Mouse (Mus musculus) left cerebral cortex, adult 8-10 months (tissue): ENCODE measurements around the gene Glipr2. TPM values are rescaled to one million over a fixed set of nuclear protein-coding genes. Genes with fewer than 3 reads are reported as not detected.

Source experiments
- DNase-seq, 2 experiments: peaks; one replicate each; pipeline ENCODE4 v3.0.0; 2022; ENCODE audit warnings: low spot score in 2 of 2
- total RNA-seq, 4 experiments: library from RNA; stranded (reverse); gene quantifications; 2 replicates each; pipeline ENCODE4 v1.2.4; 2022

Gene Glipr2
- total RNA-seq, 4 experiments from 2014 or later: 3.0 to 4.9 (median 3.3) TPM

DNA sequence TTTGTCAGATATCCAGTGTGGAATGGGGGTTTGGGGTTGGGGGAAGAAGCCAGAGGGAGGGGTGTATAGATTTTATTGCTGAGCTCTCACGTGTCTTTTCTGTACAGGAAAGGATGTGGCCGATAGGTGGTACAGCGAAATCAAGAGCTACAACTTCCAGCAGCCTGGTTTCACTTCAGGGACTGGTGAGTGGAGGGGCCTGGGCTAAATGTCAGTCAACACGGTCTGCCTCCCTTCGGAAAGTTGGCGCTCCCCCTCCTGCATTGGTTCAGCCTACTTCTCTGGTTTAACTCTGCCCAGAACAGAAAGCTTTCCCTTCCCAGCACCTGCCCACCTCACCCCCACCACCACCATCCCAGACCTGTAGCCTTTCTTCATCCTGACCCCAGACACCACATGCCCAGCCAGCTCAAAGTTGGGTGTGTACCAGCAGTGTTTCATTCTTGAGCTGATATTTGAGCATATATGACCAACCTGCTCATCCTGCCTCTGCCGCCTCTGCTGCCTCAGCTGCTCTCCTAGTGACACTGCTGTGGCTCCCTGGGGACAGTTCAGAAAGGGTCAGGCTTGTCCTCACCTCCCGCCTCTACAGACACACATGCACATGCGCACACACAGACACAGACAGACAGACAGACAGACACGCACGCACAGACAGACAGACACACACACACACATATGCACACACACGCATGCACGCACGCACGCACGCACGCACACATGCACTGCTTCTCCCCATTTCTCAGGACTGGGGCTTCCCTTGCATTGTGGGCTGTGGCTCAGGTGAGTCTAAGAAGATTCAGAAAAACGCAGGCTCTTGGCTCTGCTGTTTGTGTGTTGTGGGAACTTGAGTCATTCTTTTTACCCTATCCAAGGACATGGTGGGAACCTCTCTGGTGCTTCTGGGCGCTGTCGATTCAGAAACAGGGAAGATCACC lies 13.5 kb downstream of the Glipr2 start:
- DNase-seq: no peak

- no peak for DNase-seq
Observed at GRCm38 (mm10) chr4:43971541-43972136, 14.4 kb downstream of the Glipr2 start.

DNA sequence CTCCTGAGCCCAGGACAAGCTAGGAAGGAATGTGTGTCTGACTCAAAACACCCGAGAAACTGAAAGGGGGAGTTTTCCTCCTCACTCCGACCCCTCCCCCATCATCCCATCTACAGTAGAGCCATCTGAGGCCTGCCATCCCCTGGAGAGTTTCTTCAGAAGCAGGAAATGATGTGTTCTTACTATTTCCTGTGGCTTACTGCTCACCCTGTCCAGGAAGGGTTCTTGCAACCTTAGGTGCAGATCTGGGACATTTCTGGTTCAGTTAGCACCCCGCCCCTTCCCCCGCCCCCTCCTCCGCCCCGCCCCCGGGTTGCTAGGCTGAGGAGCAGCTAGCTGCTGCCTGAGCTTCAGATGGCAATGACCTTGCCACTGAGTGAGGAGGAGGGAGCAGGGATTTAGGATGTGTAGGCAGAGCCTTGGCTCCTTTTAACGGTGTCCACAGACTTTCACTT lies 15.0 kb downstream of the Glipr2 start:
- DNase-seq: no peak

DNA sequence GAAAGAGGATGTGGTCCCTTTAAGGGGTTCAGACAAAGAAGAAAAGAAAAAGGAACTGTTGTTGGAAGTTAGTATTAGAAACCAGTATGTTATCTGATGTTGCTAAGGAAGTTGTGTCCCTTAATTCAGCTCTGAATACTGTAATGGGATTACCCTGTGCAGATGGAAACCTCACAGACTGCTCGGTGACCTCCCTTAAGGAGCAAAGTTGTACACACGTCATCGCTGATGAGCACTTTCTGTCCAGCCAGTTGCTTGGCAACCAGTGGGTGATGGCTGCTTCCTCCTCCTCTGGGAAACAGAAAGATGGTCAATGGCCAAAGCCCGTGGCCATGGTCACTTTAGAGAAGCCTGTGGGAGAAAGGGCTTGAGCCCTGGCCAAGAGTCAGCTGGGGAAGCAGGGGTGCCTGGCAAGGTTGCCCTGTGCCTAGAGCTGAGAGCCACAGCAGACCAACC lies 16.4 kb downstream of the Glipr2 start:
- peak in 1 of 2 experiments; percentile 58 for DNase-seq

DNA sequence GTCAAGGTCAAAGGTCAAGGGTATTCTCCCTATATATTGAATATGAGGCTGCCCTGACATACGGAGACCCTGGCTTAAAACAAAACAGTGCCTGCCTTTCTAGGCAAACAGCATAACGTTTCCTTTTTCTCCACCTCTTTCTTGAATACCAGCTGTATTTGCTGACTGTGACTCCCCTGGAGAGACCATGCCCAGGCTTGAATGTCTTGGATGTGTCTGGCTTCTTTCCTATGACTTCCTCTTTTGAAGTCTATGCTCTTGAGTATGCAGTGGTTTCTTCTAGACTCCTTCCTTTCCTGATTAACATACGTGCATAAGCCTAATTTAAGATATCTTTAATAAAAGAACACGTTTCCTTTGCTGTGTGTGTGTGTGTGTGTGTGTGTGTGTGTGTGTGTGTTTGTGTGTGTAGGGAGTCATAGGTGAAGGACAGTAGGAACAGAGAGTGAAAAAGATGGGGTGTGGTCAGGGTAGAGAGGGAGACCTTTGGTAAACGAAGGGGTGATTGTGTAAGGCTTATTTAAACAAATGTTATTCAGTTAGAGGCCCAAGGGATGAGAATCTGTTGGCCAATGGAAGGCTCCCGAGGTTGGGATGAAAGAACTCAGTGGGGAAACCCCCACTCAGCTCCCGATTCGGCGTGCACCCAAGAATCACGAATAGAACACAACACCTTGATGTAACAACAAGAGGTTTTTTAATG lies 17.9 kb downstream of the Glipr2 start:
- DNase-seq: no peak

GRCm38 (mm10) chr4:43976223-43976740 lies 19.1 kb downstream of the Glipr2 start:
- no peak for DNase-seq

DNA sequence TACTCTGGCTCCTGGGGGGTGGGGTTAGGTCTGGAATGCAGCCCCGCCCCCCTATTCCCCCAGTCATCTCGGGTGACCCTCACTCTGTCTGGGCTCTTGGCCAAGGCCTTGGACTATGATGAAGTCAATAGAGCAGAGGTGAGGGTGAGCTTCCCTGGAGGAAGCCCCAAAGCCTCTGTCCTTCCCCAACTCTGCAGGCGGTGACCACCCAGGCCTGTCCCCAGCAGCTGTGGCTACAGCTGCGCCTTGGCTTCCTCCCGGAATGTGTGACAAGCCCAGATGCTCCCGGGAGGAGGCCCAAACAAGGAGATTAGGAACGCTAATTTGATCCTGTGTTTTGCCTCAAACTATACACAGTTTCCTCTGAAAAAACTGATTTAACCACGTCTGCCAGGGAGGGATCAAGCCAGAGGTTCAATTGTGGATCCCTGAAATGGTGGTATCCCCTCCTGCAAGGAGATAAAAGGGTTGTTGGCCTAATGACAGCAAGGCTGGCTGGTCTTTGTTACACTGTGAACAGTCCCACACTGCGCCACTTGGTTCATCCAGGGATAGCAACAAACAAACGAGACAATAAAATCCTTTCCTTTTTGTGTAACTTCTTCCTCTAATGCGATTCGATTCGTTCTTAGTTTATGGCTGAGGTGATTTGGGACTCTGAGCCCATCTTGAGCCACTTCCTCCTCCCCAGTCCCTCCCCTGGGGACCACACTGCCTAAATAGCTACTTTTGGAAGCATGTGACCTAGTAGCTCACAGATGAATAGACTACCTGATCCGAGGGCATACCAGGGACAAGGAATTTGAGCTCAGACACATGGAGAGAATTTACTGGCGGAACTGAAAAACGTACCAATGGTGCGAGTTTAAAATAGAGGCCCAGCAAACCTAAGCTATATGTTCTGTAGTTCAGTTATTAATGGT lies 21.6 kb downstream of the Glipr2 start:
- DNase-seq: no peak

DNA sequence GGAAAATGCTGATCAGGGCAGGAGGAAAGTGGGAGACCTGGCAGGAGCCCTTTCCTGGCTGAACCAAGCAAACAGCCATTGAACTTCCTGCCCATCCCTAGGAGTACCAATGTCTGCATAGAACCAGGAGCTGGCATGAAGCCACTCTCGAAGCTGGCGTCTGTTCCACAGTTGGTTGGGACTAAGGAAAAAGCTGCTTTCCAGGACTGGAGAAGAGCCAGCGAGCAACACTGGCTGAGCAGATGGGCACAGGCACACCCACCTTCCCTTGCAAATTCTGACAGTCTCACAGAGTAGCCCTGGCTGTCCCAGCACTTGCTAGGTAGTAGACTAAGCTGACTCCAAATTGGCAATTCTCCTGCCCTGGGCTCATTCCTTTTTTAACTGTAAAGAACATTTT lies 22.5 kb downstream of the Glipr2 start:
- DNase-seq: peak; percentile 67 to 92

GRCm38 (mm10) chr4:43980236-43980635 lies 23.0 kb downstream of the Glipr2 start:
- DNase-seq: no peak

- no peak for DNase-seq
Observed at GRCm38 (mm10) chr4:43980846-43981245, 23.6 kb downstream of the Glipr2 start.

GRCm38 (mm10) chr4:43981251-43981650 lies 24.1 kb downstream of the Glipr2 start:
- DNase-seq: no peak

DNA sequence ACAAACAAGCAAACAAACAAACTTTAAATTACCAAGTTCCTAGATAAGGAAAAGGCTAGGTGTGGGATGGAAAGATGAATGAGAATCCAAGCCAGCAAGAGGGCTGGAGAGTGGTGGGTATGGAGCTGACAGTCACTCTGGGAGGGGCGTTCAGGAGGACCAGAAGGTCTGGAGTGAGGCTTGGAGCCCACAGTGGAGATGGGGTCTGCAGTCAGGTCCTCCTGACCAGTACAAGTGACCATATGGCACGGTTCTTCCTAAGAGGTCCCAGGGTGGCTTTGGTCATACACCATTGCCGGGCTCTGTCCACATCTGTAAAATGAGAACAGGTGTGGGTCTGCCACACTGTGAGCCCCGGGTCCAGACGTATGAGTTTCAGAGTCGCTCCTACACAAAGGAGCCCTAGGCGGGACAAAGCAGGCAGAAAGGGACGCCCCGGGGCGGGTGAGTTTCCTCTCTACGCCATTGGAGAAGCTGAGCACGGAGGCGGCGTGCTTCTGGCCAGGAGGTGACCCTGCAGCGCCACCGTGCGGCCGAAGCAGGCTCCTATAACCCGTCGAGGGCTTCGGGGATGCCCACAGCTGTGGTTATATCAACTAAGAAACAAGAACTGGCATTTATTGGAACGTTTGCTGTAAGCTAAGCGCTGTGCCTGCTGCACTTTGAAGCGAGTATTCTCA lies 25.0 kb downstream of the Glipr2 start:
- DNase-seq: peak; percentile 81 to 94

DNA sequence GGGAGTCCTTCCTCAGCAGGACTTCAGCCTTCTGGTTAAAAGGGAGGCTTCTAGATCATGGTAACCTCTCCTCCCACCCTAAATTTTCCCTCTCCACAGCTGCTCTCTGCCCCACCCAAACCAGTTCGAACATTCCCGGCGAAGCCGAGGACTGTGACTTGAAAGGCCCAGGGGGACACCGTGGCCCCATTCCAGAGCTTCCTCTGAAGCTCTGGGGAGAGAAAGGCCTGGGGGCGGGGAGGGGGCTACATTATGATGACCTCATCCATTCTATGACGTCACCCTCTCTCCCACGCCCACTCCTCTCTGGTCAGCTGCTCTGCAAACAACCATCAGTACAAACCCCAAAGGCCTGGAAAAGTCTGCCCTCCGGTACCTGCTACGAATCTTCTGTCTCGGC lies 26.0 kb downstream of the Glipr2 start, which contains the start of gene Ccin:
Ccin (plus strand) TSS at position 303 of the 400 bp plus-strand sequence.
- no peak for DNase-seq

DNA sequence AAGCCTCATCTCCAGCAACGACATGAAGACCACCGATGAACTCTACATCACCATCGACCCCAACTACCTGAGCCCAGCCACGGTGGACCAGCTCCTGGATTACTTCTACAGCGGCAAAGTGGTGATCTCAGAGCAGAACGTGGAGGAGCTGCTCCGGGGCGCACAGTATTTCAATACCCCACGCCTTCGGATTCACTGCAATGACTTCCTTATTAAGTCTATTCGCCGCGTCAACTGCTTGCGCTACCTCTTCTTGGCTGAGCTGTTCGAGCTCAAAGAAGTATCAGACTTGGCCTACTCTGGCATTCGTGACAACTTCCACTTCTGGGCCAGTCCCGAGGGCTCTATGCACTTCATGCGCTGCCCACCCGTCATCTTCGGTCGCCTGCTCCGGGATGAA lies 26.6 kb downstream of the Glipr2 start:
- no peak for DNase-seq

DNA sequence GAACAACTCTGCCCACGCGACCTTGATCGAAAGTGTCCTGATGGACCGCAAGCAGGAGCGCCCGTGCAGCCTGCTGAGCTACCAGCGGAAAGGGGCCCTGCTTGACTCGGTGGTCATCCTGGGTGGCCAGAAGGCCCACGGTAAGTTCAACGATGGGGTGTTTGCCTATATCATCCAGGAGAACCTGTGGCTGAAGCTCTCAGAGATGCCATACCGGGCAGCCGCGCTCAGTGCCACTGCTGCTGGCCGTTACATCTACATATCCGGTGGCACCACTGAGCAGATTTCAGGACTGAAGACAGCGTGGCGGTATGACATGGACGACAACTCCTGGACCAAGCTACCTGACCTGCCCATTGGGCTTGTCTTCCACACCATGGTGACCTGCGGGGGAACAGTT lies 27.1 kb downstream of the Glipr2 start:
- DNase-seq: no peak

DNA sequence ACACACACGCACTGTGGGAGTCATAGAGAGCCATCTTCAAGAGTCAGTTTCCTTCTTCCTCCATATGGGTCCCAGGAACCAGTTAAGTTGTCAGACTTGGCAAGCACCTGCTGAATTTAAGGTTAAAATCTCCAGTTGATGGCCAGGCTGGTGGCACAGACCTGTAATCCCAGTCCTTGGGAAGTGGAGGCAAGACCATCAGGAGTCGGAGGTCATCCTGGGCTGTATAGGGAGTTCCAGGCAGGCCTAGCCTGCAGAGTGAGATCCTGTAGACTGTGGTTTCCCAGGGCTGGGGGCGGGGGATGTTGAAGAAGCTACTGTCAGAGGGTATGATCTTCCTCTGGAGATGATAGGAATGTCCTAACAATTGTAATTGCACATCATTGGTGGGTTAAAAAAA lies 31.8 kb downstream of the Glipr2 start:
- DNase-seq: no peak

DNA sequence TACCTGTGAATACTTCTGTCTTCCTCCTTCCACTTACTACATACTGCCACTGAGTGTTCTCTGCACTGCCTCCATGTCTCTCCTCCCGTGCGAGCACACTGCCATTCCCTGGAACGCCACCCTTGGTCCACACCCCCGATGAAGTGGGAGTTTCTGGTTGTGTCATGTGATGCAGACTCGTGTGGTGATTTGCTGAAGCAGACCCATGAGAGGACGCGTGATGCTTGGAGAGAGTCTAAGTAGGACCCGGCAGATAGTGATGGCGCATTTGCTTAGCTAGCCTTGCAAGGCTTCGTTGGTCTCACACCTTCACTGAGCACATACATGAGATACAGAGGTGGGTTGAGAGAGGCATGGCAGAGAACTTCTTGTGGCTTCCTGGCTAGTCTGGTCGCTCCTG lies 35.9 kb downstream of the Glipr2 start:
- no peak for DNase-seq

GRCm38 (mm10) chr4:43994342-43994741 lies 37.1 kb downstream of the Glipr2 start:
- no peak for DNase-seq

- DNase-seq: no peak
Observed at GRCm38 (mm10) chr4:44003622-44004021, 46.4 kb downstream of the Glipr2 start.

DNA sequence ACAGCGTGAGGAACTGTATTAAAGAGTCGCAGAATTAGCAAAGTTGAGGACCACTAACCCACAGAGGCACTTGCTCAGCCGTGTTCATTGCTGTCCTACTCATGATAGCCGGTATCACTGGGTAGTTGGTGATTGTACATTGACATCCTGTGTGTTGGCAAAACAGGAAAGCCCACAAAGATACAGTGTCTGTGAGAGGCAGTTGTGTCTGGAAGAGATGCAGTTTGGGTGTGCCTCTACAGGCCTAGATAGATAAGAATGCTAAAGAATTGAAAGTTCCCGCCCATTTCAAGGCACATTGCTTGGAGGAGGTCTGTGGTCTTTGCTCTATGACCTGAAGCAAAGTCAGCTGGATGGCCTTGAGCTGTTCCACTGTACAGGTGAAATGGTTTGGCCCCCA lies 46.9 kb downstream of the Glipr2 start, which contains the start of gene Clta:
Clta (plus strand) TSS at position 327 of the 400 bp plus-strand sequence.
- no peak for DNase-seq
